Mouse (Mus musculus) ES-Bruce4 (cell line): ENCODE measurements at regions not wholly inside any gene's neighbourhood (a gene's known extent, or its start where the extent isn't known, plus 50 kb on each side); places are given as distances from the start of the nearest gene placed in this dataset.
A peak's percentile ranks its signal among the peaks of the same experiment; 100 is the strongest.
"Not testable (repeated sequence)": the region's sequence is repeated elsewhere in the genome, so short reads cannot be mapped to it uniquely, and the experiment has no call there.

Experiments used
- H3K27ac ChIP-seq: 2 replicates; pipeline ENCODE4 v1.5.1; 2012; ENCODE audit warnings: low read length, inconsistent platforms; ENCODE audit not compliant: insufficient read depth
- H3K27me3 ChIP-seq: 2 replicates; pipeline ENCODE4 v1.6.1; 2012; ENCODE audit warnings: mild to moderate bottlenecking, low read length, inconsistent platforms; ENCODE audit not compliant: control insufficient read depth, poor library complexity, insufficient read depth, severe bottlenecking
- H3K36me3 ChIP-seq: 2 replicates; pipeline ENCODE4 v1.6.1; 2012; ENCODE audit warnings: inconsistent platforms, mild to moderate bottlenecking, low read length, moderate library complexity; ENCODE audit not compliant: control insufficient read depth, poor library complexity, insufficient read depth, severe bottlenecking
- H3K4me1 ChIP-seq: one replicate; pipeline ENCODE4 v1.8.1; 2011; ENCODE audit warnings: low read length; ENCODE audit not compliant: control insufficient read depth, insufficient read depth
- H3K4me3 ChIP-seq: 2 replicates; pipeline ENCODE4 v1.5.1; 2011; ENCODE audit warnings: low read depth, mild to moderate bottlenecking, low read length
- H3K9ac ChIP-seq: 2 replicates; pipeline ENCODE4 v1.6.1; 2012; ENCODE audit warnings: low read depth, mild to moderate bottlenecking, inconsistent platforms; ENCODE audit not compliant: poor library complexity, severe bottlenecking
- H3K9me3 ChIP-seq: replicated peaks from 2 replicates; pipeline ENCODE4 v1.6.1; 2012; ENCODE audit warnings: mild to moderate bottlenecking, low read length, inconsistent platforms; ENCODE audit not compliant: control insufficient read depth, poor library complexity, insufficient read depth, severe bottlenecking
- CTCF ChIP-seq: IDR thresholded peaks from one replicate; pipeline ENCODE4 v1.8.1; 2011; ENCODE audit warnings: low read depth, low read length
- EP300 ChIP-seq: IDR thresholded peaks from 2 replicates; pipeline ENCODE4 v1.6.1; 2011; ENCODE audit warnings: low read depth, low read length; ENCODE audit not compliant: insufficient read depth
- POLR2A ChIP-seq: IDR thresholded peaks from one replicate; pipeline ENCODE4 v1.8.1; 2011; ENCODE audit warnings: low read length; ENCODE audit not compliant: insufficient read depth

DNA sequence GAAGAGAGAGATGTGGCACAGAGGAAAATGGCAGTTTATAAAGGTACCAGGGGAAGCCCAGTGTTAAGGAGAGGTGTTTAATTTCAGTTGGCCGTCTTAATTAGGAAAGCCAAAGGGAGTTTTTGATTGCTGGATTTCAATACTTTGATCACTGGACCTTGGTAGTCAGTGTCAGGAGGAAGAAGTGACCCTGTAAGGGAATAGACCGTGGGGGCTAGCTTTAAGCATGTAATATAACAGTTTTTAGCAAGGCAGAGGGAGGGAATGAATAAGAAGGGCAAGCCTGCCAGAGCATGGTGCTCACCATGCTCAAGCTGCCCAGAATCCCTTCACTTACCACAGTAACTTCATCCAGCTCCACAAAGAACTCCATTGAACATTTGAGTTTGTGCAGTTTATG is 437.1 kb downstream of the Epm2a start:
- H3K27ac ChIP-seq = no peak overlapping the region; the same call in 1 of the 2 replicates
- TF ChIP-seq CTCF (no peak), EP300 (no peak), POLR2A (no peak)
- no peak overlapping the region for H3K9ac ChIP-seq
- no peaks in the 10 kb centered on the region for H3K27me3 ChIP-seq
- peaks cover 14% of the 10 kb centered on the region; the same call in 1 of the 2 replicates for H3K9me3 ChIP-seq
- H3K4me3 ChIP-seq = no peak overlapping the region
- no peaks in the 10 kb centered on the region for H3K4me1 ChIP-seq
- no peaks in the 10 kb centered on the region for H3K36me3 ChIP-seq

- 0 out of 2 replicates have a peak, but pooled peaks cover 2% of the 10 kb centered on the region for H3K9me3 ChIP-seq
- TF ChIP-seq POLR2A (no peak), EP300 (no peak), CTCF (no peak)
These were observed 444.0 kb downstream of the Epm2a start for GRCm38 (mm10) chr10:11787240-11787639.

DNA sequence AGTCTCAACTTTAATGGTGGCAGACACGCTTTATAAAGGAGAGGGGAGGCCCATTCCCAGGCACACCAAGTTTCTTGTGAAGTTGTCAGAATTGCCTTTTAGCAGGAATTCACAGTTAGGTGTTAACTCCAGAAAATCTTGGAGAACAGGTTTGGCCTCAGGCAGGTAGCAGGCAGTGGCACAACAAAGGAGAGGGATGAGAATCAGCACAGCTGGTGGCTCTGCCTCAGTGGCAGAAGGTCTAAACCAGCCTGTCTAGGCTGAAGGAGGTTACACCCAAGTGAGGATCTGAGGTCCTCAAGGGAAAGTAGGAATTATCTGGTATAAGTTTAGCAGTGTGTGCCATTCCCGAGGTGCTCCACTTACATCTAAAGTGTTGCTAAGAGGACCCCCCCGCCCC is 456.3 kb downstream of the Epm2a start:
- Histone ChIP-seq H3K9ac (no peak overlapping the region), H3K4me1 (peaks cover 1% of the 10 kb centered on the region), H3K27ac (peak overlapping the region; percentile 71; the same call in 1 of the 2 replicates), H3K9me3 (peaks cover 32% of the 10 kb centered on the region), H3K4me3 (no peak overlapping the region), H3K27me3 (no peaks in the 10 kb centered on the region), H3K36me3 (no peaks in the 10 kb centered on the region)
- TF ChIP-seq EP300 (peak; percentile 57; the same call in 1 of the 2 replicates), POLR2A (no peak)

More at GRCm38 (mm10) chr10:11787240-11787639, 444.0 kb downstream of the Epm2a start:
- Histone ChIP-seq H3K4me3 (no peak overlapping the region), H3K36me3 (no peaks in the 10 kb centered on the region), H3K27me3 (no peaks in the 10 kb centered on the region), H3K9ac (no peak overlapping the region), H3K4me1 (no peaks in the 10 kb centered on the region), H3K27ac (peak overlapping the region; percentile 36; the same call in 1 of the 2 replicates)

- peak overlapping the region; percentile 97 for H3K27ac ChIP-seq
These were observed 458.4 kb downstream of the Epm2a start for GRCm38 (mm10) chr10:11801372-11802230.

GRCm38 (mm10) chr10:11809255-11809654 is 466.1 kb downstream of the Epm2a start:
- Histone ChIP-seq H3K9ac (no peak overlapping the region), H3K9me3 (0 out of 2 replicates have a peak, but pooled peaks cover 5% of the 10 kb centered on the region), H3K36me3 (no peaks in the 10 kb centered on the region), H3K4me3 (no peak overlapping the region), H3K27ac (no peak overlapping the region), H3K4me1 (no peaks in the 10 kb centered on the region), H3K27me3 (no peaks in the 10 kb centered on the region)
- TF ChIP-seq POLR2A (no peak), EP300 (no peak), CTCF (no peak)

More at GRCm38 (mm10) chr10:11801372-11802230, 458.4 kb downstream of the Epm2a start:
- not testable (repeated sequence) for H3K27me3 ChIP-seq, H3K9ac ChIP-seq, H3K36me3 ChIP-seq, H3K4me3 ChIP-seq, H3K4me1 ChIP-seq
- peaks cover 35% of the 10 kb centered on the region for H3K9me3 ChIP-seq
- 0 out of 2 replicates have a peak, but pooled peaks have one; percentile 18 for TF ChIP-seq EP300

GRCm38 (mm10) chr10:11822418-11822959 is 479.3 kb downstream of the Epm2a start:
- Histone ChIP-seq H3K9me3 (no peaks in the 10 kb centered on the region), H3K4me3 (no peak overlapping the region), H3K27me3 (no peaks in the 10 kb centered on the region), H3K9ac (no peak overlapping the region), H3K4me1 (no peaks in the 10 kb centered on the region), H3K36me3 (no peaks in the 10 kb centered on the region), H3K27ac (no peak overlapping the region)
- no peak for TF ChIP-seq EP300
- TF ChIP-seq POLR2A = no peak
- TF ChIP-seq CTCF = no peak
